Mouse (Mus musculus) intestine, postnatal 0 days (tissue): ENCODE results near the gene Tuba8. TPM values are rescaled to one million over a fixed set of nuclear protein-coding genes. Genes with fewer than 3 reads are reported as not detected.

Experiments
- ATAC-seq: fragments of 200-750 bp; cut with Nextera tagmentation; 2 replicates; pipeline ENCODE4 v1.8.0; 2017; ENCODE audit warnings: mild to moderate bottlenecking, moderate TSS enrichment, moderate library complexity
- H3K27ac ChIP-seq: fragments of 300-500 bp; sonication (generic); 2 replicates; pipeline ENCODE4 v1.5.1; 2014; ENCODE audit warnings: mild to moderate bottlenecking, low read depth, low read length, moderate library complexity
- H3K27me3 ChIP-seq: fragments of 300-500 bp; sonication (generic); replicated peaks from 2 replicates; pipeline ENCODE4 v1.6.1; 2014; ENCODE audit warnings: low read length, mixed read lengths; ENCODE audit not compliant: control insufficient read depth, insufficient read depth
- H3K36me3 ChIP-seq: fragments of 300-500 bp; sonication (generic); 2 replicates; pipeline ENCODE4 v1.6.1; 2014; ENCODE audit warnings: mild to moderate bottlenecking, moderate library complexity; ENCODE audit not compliant: control insufficient read depth, insufficient read depth
- H3K4me1 ChIP-seq: fragments of 300-500 bp; sonication (generic); replicated peaks from 2 replicates; pipeline ENCODE4 v1.6.1; 2014; ENCODE audit warnings: antibody characterized with exemption, low read length, mixed read lengths; ENCODE audit not compliant: control insufficient read depth, insufficient read depth
- H3K4me2 ChIP-seq: fragments of 300-500 bp; sonication (generic); replicated peaks from 2 replicates; pipeline ENCODE4 v1.6.1; 2014; ENCODE audit warnings: low read depth, mild to moderate bottlenecking, moderate library complexity
- H3K4me3 ChIP-seq: fragments of 300-500 bp; sonication (generic); 2 replicates; pipeline ENCODE4 v1.5.1; 2014; ENCODE audit warnings: low read depth, low read length
- H3K9ac ChIP-seq: fragments of 300-500 bp; sonication (generic); 2 replicates; pipeline ENCODE4 v1.6.1; 2014; ENCODE audit warnings: mild to moderate bottlenecking, low read depth, low read length
- H3K9me3 ChIP-seq: fragments of 300-500 bp; sonication (generic); 2 replicates; pipeline ENCODE4 v1.6.1; 2016; ENCODE audit warnings: mixed run types; ENCODE audit not compliant: control insufficient read depth
- CTCF ChIP-seq: sonication (generic); IDR thresholded peaks from 2 replicates; pipeline ENCODE4 v1.5.1; 2016; ENCODE audit warnings: low read depth, mild to moderate bottlenecking, control low read depth, antibody characterized with exemption, moderate library complexity
- WGBS: fragments of 180-500 bp; shearing (Covaris S2); extraction: QIAGEN DNeasy Blood & Tissue Kit; methylation state at CpG from one replicate; pipeline ENCODE4 v1.1.7; 2014; 5-methylcytosine and 5-hydroxymethylcytosine counted together
- polyA plus RNA-seq: library from polyadenylated mRNA; unstranded; fragments of >200 nt; fragmentation: Nextera tagmentation; extraction: Ambion mirVana; gene quantifications from 2 replicates; pipeline ENCODE4 v1.2.1, GENCODE M21; 2015

Gene Tuba8
- polyA plus RNA-seq, 1 experiment from 2014 or later, result 0.31 TPM

DNA sequence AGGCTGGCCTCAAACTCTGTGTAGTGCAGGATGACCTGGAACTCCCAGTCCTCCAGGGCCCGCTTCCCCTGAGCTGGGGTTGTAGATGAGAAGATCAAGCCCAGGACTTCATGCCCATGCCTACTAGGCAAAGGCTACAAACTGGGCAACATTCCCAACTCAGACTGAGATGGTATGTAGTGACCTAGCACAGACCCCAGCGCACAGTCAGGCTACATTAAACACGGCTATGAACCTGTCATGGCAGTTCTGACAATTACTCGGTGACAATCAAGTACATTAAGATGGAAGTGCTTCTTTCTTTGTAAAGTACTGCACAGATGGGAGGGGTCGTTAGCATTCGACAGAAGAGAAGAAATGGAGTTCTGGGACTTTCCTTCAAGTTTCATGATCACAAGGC is 35.7 kb upstream of the Tuba8 start:
- Histone ChIP-seq H3K27me3 (no peaks in the 10 kb centered on the region), H3K36me3 (no peaks in the 10 kb centered on the region), H3K4me2 (no peak overlapping the region), H3K27ac (no peak overlapping the region), H3K4me3 (no peak overlapping the region), H3K9ac (no peak overlapping the region), H3K4me1 (peaks cover 5% of the 10 kb centered on the region; the same call in 1 of the 2 replicates), H3K9me3 (no peaks in the 10 kb centered on the region)
- no peak for TF ChIP-seq CTCF
- no peak for ATAC-seq
- WGBS, result 93% methylated on average over 6 of the region's 6 CpGs

DNA sequence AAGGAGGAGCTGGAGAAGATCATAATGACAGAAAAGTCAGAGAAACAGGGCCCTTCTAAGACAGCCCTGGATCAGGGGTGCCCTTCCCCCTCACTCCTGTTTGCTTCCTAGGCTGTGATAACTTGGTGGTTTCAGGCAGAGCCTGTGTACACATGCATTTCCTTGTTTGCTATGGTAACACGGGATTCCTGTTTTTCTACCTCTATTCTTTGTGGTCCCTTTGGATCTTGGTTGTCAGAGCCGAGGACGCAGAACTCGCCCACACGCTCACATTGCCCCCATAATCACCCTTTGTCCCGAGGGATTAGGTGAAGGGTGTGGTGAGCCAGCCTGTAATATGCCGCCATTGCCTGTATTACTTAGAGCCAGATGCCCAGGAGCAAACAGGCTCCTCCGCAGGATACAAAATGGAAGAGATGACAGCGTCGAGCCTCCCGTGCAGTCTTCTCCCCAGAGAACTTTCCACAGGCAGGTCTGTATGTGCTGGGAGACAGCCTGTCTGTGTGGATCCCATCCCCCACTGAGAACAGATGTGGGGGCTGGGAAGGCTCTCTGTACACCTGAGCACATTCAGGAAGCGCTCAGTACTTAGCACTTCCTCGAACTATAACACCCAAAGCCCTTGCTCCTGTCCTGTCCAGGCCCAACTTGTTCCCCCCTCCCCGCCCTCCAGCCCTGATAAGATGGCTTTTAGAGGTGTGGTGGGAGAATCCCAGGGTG is 34.3 kb upstream of the Tuba8 start:
- peak; percentile 55 for ATAC-seq
- peak overlapping the region; percentile 94 for H3K27ac ChIP-seq

DNA sequence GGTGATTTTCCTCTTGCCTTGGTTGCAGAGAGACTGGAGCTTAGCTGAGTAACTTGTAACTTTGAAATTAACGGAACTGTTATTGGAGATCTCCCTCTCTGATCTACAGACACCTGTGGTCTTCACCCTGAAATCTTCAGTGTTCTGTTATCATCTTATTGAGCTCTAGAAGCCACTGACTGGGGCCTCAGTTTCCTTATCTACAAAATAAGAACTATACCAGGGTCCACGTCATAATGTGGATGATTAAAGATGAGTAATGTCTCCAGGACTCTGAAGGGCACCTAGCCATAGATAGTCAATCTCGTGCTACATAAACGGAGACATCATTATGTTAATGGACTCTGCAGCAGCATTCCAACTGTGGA is 33.8 kb upstream of the Tuba8 start:
- H3K9ac ChIP-seq, result no peak overlapping the region

More for the DNA sequence above, 34.3 kb upstream of the Tuba8 start:
- Histone ChIP-seq H3K36me3 (no peaks in the 10 kb centered on the region), H3K4me2 (peak overlapping the region; percentile 43), H3K4me3 (no peak overlapping the region), H3K9me3 (no peaks in the 10 kb centered on the region), H3K27me3 (no peaks in the 10 kb centered on the region), H3K4me1 (peaks cover 5% of the 10 kb centered on the region; the same call in 1 of the 2 replicates), H3K9ac (no peak overlapping the region)
- 27% methylated on average over 14 of the region's 14 CpGs for WGBS
- no peak for TF ChIP-seq CTCF

DNA sequence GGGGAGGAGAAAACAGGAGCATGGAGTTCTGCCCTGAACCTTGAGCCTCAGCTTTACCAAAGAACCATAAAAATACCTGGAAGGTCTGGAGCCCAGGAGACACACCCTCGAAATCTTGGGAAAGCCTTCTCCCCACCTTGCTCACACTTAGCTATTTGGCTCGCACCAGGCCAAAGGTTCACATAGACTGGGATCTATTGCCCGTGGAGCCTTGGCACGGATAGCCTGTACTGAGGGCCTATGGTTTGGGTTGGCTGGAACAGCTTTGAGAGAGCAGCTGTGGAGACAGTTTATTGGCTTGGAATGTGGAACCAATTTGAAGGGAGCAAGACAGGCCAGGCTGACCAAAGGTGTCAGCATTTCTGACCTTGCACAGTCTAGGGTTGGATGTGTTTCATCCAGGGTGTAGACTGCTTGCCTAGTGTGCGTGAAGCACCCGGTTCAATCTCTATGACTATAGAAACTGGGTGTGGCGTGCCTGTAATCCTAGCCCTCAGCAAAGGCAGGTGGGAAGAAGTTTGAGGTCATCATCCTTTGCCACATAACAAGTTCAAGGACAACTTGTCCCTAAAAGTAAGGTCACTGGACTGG is 33.3 kb upstream of the Tuba8 start:
- no peaks in the 10 kb centered on the region for H3K27me3 ChIP-seq
- peaks cover 5% of the 10 kb centered on the region; the same call in 1 of the 2 replicates for H3K4me1 ChIP-seq
- WGBS, result 34% methylated on average over 7 of the region's 7 CpGs
- H3K9me3 ChIP-seq, result no peaks in the 10 kb centered on the region
- no peak for TF ChIP-seq CTCF
- no peak overlapping the region for H3K9ac ChIP-seq
- no peak overlapping the region for H3K4me2 ChIP-seq
- no peak overlapping the region for H3K4me3 ChIP-seq
- H3K36me3 ChIP-seq, result no peaks in the 10 kb centered on the region
- peak overlapping the region; percentile 65 for H3K27ac ChIP-seq
- peak; percentile 91 for ATAC-seq

More for the DNA sequence above, 33.8 kb upstream of the Tuba8 start:
- no peak for ATAC-seq
- no peak overlapping the region for H3K4me3 ChIP-seq
- no peaks in the 10 kb centered on the region for H3K9me3 ChIP-seq
- peaks cover 5% of the 10 kb centered on the region; the same call in 1 of the 2 replicates for H3K4me1 ChIP-seq
- 34% methylated on average over 4 of the region's 4 CpGs for WGBS
- no peak for TF ChIP-seq CTCF
- no peaks in the 10 kb centered on the region for H3K27me3 ChIP-seq
- H3K27ac ChIP-seq, result peak overlapping the region; percentile 94
- H3K4me2 ChIP-seq, result peak overlapping the region; percentile 43
- no peaks in the 10 kb centered on the region for H3K36me3 ChIP-seq

DNA sequence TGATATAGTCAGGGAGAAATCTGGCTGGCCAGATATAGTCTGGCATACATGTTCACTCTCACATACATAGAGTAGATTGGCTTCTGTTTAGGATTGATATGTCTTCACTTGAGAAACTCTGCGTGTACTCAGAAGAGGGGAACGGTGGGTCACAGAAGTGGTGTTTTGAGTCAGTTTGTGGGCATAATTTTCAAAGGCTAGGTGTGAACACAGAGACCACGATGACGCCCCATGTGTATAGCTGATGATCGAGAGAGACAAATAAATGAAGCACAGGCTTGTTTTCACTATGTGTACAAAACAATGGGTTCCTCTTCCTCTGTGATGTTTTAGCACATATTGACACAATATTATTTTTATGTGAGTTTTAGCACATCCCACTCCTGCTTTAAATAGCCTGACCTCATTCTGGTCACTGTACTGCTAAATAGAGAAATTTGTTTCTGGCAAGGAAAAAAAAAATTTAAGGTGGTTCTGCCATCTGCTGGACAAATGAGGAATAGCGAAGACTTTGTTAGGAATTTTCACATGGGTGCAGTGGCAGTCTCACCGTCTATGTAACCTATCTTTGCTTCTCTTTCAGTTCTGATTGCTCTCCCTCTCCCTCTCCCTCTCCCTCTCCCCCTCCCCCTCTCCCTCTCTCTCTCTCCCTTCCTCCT is 31.7 kb upstream of the Tuba8 start:
- Histone ChIP-seq H3K4me3 (no peak overlapping the region), H3K36me3 (no peaks in the 10 kb centered on the region), H3K27ac (no peak overlapping the region), H3K9ac (no peak overlapping the region), H3K9me3 (no peaks in the 10 kb centered on the region), H3K27me3 (no peaks in the 10 kb centered on the region), H3K4me2 (no peak overlapping the region), H3K4me1 (peaks cover 5% of the 10 kb centered on the region; the same call in 1 of the 2 replicates)
- peak; percentile 73 for TF ChIP-seq CTCF
- ATAC-seq, result no peak
- WGBS, result 58% methylated on average over 7 of the region's 7 CpGs

DNA sequence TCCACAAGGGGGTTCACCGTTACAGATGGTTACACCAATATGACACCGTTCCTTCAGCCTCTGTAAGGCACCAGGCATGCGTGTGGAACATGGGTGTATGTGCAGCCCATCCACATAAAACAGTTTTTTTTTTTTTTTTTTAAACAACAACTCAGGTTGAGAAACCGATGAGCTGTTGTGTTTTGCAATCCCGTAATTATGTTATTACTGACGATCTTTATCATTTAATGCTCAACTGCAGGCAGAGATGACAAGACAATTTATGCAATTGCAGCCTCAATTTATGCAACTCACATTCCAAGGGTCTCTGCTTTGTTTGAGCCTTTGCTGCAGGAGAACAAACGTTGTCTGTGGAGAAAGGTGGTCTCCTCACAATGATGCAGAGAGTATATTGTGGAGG is 30.6 kb upstream of the Tuba8 start:
- Histone ChIP-seq H3K36me3 (no peaks in the 10 kb centered on the region), H3K9me3 (no peaks in the 10 kb centered on the region), H3K4me1 (peaks cover 5% of the 10 kb centered on the region; the same call in 1 of the 2 replicates), H3K9ac (no peak overlapping the region), H3K27me3 (no peaks in the 10 kb centered on the region), H3K4me2 (no peak overlapping the region), H3K4me3 (no peak overlapping the region), H3K27ac (no peak overlapping the region)
- ATAC-seq, result no peak
- 54% methylated on average over 7 of the region's 7 CpGs for WGBS
- no peak for TF ChIP-seq CTCF
